In the genomic region with DNA sequence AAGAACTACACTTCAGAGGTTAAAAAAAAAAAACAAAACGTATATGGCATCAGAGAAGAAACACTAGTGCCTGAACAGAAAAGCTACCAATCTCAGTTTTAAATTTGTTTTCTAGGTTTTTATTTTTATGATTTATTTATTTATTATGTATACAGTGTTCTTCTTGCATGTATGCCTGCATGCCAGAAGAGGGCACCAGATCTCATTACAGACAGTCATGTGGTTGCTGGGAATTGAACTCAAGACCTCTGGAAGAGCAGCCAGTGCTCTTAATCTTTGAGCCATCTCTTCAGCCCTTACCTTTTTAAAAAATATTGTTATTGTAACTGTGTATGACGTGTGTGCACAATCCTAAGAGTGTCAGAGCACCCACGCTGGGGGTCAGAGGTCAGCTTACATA, we compare ENCODE assay signal across 1 mouse cellular context.
TF ChIP-seq lines count a peak whose summit lies in the region.

No protein-coding gene starts in this region.

TF ChIP-seq in CH12.LX, 34 proteins besides CTCF, POLR2A, EP300 and RAD21:
- TF ChIP-seq JUN (IDR thresholded peaks at IDR 0.05; ENCODE audit: insufficient read depth, low read depth, low read length) (no peak), ELF1 (IDR thresholded peaks at IDR 0.05; ENCODE audit: low read depth, low read length) (no peak), MAZ (IDR thresholded peaks at IDR 0.05; ENCODE audit: low read depth, low read length) (no peak), MYC (IDR thresholded peaks at IDR 0.05; ENCODE audit: low read depth, low read length) (0 out of 2 replicates have a peak, but pooled peaks have one; percentile 21), ETS1 (conservative IDR thresholded peaks at IDR 0.05; ENCODE audit: low read depth, low read length) (no peak), TCF12 (IDR thresholded peaks at IDR 0.05; ENCODE audit: low read depth, low read length) (no peak), SIN3A (IDR thresholded peaks at IDR 0.05; ENCODE audit: low read length) (no peak), CHD2 (IDR thresholded peaks at IDR 0.05; ENCODE audit: low read length) (no peak), RCOR1 (conservative IDR thresholded peaks at IDR 0.05; ENCODE audit: low read depth, low read length) (no peak), SMC3 (IDR thresholded peaks at IDR 0.05; ENCODE audit: low read depth, low read length) (peak; percentile 29), UBTF (IDR thresholded peaks at IDR 0.05; ENCODE audit: low read depth, low read length) (no peak)
TF ChIP-seq in CH12.LX: peak in this region for 2.
